Mouse (Mus musculus) T-helper 2 cell (primary cell): ENCODE results near the gene Samhd1.

Source experiments
- in situ Hi-C: fragments of 300-600 bp; cut with MboI, MseI; formaldehyde crosslinking; loops from one replicate; pipeline ENCODE4 v1.15.1; 2025; ENCODE audit warnings: high pct_unique_total_duplicates

Samhd1 gene

DNA sequence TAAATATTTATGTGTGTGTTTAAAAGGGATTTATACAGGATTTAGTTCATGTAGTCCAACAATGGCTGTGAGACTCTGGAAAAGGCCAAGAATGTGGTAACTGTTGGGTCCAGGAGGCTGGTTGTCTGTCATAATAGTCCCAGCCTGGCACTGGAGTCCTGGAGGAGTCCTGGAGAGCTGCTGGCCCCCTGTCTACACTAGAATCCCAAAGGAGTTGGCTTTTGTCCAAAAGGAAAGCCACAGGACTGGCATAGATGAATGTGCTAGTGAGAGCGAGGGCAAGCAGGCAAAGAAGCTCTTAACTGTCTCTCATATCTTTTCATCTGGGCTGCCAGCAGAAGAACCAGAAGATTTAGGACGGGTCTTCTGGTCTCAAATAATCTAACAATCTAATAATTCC lies 1.6 kb upstream of the Samhd1 start:
- in situ Hi-C loops: loop anchor here (10.0 kb wide), 1 partner anchor 598 kb away; the partner anchor contains the start of gene Ctnnbl1

DNA sequence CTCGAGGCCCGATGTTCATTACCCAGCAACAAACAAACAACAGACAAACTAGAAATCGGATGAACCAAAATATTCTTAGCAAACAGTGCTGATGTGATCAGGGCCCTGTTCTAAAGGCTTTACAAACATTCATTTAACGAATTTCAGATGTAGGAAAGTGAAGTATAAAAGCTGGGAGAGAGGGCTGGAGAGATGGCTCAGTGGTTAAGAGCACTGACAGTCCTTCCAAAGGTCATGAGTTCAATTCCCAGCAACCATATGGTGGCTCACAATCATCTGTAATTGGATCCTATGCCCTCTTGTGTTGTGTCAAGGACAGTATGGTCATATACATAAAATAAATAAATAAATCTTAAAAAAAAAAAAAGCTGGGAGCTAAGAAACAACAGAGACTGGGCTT lies 1.1 kb upstream of the Samhd1 start:
- in situ Hi-C loops: loop anchor here (10.0 kb wide), 1 partner anchor 599 kb away; the partner anchor contains the start of gene Ctnnbl1

DNA sequence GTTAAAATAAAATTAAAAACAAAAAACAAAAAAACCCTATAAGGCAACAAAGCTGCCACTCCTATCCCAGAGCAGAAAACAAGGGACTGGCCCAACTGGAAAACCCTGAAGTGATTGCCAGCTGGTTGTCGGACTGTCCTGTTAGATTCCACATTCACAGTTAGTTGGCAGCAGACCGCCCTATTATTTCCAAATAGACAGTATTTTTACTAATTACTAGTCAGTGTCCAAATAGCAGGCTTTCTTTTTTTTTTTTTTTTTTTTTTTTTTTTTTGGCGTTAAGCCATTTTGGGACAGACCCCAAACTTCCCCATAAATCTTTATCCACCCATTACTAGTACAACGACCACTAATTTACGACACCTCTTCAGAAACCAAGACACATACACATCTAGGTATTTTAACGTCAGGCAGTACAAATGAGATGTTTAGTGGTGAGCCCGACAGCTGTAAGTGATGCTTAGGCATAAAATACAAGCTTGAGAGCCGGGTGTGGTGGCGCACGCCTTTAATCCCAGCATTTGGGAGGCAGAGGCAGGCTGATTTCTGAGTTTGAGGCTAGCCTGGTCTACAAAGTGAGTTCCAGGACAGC lies 560 bp upstream of the Samhd1 start:
- in situ Hi-C loops: loop anchor here (10.0 kb wide), 1 partner anchor 599 kb away; the partner anchor contains the start of gene Ctnnbl1

DNA sequence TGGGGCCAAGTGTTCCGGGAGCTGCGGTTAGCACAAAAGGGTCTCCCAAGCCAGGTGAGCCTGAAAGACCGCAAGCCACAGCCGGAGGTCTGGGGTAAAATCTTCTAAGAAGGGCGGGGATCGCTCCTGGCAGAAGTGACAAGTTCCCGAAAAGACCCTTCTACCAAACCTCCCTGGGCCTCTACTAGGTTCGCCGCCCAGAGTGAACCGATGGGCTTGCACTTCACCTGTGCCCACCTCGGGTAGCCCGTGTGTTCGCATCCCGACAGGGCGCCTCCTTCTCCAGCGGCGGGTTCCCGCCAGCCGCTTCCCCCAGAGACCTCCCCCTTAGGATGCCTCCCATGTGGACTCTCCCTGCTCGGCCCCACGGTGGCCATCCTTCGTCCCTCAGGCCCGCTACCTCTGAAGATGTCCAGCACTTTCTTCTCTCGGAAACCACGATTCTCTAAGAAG lies 560 bp downstream of the Samhd1 start:
- in situ Hi-C loops: loop anchor here (10.0 kb wide), 1 partner anchor 600 kb away; the partner anchor contains the start of gene Ctnnbl1

DNA sequence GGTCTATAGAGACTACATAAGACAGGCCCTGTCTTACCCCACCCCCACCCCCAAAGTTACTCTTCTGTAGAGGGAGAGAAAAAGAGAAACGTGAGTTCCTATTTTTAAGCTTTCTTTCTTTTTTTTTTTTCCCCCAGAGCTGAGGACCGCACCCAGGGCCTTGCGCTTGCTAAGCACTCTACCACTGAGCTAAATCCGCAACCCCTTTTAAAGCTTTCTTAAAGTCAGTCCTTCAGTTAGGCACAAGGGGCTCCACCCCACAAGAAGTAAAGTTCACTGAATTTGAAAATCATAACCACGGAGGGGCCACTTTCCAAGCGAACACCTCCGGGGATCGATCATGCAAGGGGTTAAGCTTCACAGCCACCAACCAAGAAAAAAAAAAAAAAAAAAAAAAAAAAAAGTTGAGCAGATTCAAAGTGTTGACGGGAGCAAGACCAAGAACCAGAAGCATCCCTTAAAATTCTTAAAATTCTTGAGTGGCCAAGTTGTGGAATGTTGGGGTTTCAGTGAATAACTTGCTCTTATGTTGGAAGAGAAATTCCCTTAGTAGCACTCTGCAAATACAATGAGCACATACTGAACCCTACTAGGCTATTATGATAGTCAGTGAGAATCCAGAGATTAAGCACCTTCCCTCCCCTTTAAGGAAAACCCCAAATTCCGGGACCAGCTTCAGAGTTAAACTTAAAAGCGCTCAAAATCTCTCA lies 1.1 kb downstream of the Samhd1 start:
- in situ Hi-C loops: loop anchor here (10.0 kb wide), 1 partner anchor 601 kb away; the partner anchor contains the start of gene Ctnnbl1

DNA sequence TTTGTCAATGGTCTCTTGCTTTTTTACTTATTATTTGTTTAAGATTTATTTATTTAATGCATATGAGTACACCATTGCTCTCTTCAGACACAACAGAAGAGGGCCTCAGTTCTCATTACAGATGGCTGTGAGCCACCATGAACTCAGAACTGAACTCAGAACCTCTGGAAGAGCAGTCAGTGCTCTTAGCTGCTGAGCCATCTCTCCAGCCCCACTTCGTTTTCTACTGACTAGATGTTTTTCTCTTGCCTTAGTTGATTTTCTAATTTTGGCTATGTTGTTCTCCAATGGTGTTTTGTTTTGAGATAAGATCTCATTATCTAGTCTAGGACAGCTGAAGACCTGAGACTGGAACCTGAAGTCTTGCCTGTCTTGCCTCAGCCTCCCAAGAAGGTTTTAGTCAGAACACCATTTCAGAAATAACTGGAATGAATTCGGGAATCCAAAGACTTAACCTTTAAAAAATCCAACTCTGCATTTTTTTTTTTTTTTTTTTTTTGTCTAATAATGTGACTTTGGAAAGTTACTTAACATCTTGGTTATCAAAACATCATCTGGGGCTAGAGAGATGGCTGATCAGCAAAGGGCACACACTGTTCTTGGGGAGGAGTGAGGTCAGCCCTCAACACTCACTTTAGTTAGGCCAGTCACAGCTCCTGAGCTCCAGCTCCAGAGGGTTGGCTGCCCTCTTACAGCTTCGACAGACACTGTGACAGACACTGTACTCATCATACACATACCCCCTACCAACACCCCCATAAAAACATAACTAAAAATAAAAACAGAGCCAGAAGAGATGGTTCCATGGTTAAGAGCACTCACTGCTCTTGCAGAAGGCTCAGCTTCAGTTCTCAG lies 2.2 kb downstream of the Samhd1 start:
- in situ Hi-C loops: loop anchor here (10.0 kb wide), 1 partner anchor 602 kb away; the partner anchor contains the start of gene Ctnnbl1

DNA sequence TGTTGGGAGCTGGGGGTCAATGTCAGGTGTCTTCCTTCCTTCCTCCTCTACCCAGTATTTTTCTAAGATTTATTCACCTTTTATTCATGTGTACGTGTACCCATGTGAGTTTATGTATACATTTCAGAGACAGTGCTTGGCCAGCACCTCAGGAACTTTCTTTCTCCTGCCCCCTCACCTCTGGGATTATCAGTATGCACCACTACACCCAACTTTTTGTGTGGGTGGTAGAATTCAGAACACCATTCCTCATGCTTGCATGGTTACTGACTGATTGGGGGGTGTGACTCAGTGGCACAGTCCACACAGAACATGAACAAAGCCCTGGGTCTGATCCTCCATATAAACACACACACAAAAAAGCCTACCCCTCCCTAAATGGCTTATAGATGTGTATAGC lies 3.0 kb downstream of the Samhd1 start:
- in situ Hi-C loops: loop anchor here (10.0 kb wide), 1 partner anchor 603 kb away; the partner anchor contains the start of gene Ctnnbl1

DNA sequence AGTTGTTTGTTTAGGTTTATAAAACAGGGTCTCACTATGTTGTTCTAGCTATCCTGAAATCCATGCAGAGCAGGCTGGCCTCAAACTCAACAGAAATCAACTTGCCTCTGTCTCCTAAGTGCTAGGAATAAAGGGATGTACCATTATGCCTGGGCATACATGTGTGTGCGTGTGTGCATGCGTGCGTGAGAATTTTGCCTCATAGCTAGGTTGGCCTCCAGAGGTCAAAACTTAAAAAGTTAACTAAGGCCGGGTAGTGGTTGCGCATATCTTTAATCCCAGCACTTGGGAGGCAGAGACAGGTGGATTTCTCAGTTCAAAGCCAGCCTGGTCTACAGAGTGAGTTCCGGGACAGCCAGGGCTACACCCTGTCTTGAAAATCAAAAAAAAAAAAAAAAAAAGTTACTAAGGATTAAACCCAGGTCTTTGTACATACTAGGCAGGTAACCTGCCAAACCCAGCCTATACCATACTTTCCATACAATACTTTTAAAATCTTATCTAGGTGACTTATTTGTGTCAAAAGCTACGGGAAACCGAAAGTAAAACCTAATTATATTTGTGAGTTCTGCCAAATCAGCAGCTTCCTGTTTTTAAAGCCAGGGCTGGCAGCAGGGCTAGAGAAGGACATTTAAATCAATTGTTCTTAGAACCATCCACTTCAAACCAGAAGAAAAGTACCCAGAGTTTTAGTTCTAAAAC lies 4.1 kb downstream of the Samhd1 start:
- in situ Hi-C loops: loop anchor here (10.0 kb wide), 1 partner anchor 604 kb away; the partner anchor contains the start of gene Ctnnbl1

DNA sequence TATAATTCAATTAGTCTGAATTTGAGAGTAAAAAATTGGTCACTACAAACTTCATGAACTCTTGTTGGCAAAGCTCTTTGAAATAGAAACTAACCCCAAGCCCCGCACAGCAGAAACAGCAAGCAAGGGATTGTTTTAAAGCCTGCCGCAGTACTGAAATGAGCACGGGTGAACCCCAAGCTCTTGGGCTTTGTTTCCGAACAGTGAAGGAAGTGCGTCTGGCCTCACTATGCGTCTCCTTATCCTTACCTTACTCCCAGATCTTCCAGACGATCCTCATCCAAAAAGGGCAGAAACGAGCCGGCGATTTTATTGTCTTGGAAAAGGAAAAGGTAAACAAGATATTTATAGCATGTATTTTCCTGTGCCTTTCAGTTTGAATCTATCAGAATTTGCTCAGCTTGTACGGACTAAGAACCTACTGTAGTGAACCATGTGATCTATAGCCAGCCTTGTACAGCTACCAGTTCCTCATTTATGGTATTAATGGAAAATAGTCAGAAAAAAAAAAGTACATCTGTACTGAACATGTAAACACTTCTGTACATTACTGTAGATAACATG lies 5.4 kb downstream of the Samhd1 start:
- in situ Hi-C loops: loop anchor here (10.0 kb wide), 1 partner anchor 605 kb away; the partner anchor contains the start of gene Ctnnbl1

DNA sequence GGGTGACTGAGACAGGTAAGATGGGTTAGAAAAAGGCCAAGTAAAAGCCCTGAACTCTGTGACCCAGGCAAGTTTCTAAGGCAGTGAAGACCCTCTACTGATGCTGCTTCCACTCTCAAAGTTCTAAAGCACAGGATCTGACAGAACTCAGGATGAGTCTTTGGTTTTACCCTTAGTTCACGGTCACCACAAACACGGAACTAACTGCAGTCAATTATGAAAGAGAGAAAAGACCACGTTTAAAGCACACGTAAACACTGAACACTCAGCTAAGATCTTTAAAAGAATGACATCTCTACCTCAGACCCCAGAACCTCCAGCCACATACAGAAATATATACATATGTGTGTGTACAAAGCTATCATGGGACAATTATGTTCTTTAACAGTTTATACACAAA lies 6.0 kb downstream of the Samhd1 start:
- in situ Hi-C loops: no loop called here

DNA sequence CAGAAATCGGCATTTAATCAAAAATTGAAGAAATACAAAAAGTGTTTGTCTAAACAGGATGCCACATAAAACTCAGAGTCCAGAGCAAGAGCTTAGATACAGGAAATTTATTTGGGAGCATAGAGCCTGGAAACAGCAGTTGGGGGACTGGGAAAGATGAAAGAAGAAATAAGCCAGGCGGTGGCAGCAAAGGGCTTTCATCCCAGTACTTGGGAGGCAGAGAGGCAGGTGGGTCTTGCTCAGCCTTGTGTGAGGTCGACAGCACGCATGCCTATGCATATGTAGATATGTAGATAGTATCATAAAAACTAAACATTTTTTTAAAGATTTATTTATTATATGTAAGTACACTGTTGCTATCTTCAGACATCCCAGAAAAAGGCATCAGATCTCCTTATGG lies 7.0 kb downstream of the Samhd1 start:
- in situ Hi-C loops: no loop called here

DNA sequence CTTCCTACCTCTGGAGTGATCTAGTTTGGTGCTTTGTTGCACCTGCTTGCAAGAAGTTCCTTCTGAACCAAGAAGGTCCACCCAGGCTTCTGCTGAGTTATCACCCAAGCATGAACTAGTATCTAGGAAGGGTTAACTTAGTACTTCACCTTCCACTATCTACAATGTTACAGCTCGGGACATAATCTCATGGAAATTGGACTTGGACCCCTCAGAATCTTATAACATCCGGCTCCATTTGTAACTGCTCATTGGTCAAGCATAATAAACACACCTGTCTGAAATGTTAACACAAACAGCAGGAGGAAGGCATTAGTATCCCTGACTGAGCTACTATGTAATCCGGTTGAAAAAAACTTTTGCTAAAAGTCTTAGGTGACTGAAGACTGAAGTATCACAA lies 7.7 kb downstream of the Samhd1 start:
- in situ Hi-C loops: no loop called here

DNA sequence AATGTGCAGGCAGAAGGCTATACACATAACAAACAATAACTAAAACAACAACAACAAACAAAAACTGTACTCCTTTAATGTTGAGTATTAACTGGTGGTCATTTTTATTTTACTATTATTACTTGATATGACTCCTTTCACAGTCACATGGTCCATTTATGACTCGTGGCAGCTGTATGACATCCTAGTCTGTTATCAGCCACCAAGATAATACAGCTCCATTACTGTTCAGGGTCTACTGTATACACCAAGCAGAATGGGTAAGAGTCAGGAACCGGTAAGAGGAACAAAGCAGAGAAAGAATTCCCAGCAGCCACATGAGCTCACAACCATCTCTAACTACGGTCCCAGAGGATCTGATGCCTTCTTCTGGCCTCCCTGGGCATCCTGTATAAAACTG lies 9.8 kb downstream of the Samhd1 start:
- in situ Hi-C loops: no loop called here

DNA sequence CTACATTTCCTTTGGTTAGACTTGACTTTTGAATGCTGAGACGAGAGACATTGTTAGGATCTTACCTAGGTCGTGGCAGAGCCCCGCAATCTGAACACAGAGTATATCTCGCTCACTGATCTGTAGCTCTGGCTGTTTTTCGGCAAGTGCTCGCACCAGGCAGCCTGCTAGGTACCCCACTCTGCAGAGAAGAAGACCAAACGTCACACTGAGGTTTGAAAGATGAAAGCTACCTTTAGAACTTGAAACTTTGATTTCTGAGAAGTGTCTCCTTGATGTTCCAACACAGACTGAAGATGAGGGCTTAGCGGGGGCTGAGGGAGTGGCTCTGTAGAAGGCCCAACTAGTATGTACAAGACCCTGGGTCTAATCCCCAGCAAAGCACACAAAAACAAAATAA lies 13.3 kb downstream of the Samhd1 start:
- in situ Hi-C loops: no loop called here

DNA sequence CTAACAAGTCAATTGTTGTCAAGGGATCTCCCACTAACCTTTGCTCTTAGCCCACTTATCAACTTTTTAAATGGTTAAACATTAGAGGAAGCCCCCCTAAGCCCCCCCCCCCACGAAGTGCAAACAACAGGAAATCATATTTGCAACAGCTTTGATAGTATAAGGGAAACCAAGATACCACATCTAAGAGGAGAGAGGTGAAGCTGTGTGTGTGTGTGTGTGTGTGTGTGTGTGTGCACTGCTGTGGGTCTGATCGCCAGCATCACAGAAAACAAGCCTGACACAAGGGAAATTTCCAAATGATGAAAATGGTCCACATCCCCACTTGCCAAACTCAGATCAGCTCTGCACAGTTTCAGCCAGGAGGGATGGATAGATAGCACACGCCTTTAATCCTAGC lies 16.0 kb downstream of the Samhd1 start:
- in situ Hi-C loops: no loop called here

DNA sequence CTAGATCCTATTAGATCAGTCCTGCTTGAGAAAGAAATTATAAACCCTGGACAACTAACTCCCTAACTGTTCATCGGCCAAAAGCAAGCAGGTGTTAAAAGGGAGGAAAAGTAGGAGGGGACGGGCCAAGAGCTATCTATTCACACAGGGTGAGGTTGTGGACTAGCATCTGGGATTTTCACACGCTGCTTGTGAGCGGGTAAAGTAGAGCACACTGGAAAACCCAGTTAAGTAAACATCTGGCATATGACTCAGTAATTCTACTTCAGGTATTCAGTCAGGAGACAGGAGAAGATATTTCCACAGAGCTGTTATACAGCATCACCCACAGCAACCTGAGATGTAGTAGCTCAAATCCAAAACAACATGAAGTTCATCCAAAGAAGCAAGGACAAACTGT lies 16.5 kb downstream of the Samhd1 start:
- in situ Hi-C loops: no loop called here

DNA sequence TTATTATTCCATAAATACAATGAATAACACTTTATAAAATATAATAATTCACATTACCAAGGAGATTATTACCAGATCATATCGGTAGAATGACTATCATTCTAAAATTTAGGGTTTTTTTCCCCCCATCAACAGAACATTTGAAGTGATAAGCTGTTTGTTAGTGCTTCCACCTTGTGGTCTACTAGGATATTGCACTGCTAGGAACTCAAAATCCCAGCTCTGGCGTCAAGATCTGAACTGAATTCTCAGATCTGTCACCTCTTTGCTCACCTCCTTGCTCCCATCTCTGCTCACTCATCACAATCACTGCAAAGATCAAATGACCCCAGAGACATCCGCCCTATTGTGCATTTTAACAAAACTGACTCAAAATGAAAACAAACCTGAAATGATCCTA lies 18.1 kb downstream of the Samhd1 start:
- in situ Hi-C loops: no loop called here

DNA sequence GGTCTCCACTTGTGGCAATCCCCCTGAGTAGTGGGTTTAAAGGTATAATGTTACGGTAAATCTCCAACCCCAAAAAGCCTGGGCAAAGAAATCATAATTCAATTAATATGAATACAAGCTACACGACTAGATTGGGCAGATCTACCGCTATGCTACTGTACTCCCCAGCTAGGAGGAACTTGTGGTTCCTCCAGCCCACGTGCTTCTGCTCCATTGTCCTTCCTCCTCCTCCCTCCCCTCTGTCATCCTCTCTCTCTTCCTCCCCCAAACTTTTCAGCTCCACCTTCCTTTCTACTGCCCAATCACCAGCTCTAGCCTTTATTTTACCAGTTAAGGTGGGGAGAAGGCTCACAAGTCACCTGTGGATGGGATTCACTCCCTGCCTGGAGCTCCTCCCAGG lies 26.8 kb downstream of the Samhd1 start:
- in situ Hi-C loops: no loop called here

DNA sequence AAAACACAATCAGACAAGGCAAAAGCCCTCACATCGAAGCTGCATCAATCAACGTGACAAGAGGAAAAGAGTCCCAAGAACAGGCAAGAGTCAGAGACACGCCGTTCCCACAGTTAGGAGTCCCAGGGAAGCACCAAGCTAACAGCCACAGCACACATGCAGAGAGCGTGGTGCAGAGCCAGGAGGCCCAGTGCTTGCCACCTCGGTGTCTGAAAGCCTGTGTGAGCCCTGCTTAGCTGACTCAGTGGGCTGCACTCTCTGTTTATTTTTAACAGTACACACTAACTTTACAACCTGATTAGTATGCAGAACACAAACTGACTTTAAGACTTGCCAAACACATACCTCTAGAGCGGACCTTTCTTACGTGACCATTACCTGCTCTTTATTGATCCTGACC lies 30.6 kb downstream of the Samhd1 start:
- in situ Hi-C loops: no loop called here

DNA sequence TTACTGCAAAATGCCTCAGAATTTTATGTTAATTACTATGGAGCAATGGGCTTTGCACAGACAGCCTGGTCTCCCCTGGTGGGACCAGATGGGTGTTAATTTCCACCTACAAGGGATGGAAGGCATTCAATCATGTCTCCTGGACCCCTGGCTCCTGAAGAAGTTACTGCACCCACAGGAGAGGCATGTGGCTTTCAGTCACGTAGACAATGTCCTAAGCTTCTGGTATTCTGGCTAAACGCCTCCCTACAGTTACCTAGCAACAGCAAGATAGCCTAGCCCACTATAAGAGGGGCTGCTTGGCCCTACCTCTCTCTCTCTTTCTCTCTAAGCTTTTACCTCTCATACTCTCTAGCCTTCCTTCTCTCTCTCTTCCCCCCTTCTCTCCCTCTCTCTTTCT lies 32.8 kb downstream of the Samhd1 start:
- in situ Hi-C loops: no loop called here

DNA sequence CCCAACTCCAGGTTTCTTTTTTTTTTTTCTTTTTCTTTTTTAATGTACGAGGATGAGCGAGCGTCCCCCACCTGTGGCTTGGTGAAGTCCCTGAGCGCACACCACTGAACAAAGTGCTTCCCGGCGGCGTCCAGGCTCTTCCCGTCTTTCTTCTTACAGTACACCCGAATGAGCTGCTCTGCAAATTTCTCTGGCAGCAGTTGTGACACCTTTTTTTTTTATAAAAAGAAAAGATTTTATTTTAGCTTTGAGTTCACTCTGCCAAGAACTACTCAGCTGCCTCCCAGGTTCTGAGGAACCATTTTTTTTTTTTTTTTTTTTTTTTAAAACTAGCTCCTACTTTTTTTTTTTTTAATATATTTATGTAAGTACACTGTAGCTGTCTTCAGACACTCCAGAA lies 33.4 kb downstream of the Samhd1 start:
- in situ Hi-C loops: no loop called here
